Mouse (Mus musculus): ENCODE results near the gene Fnbp1l. TPM values are rescaled to one million over a fixed set of nuclear protein-coding genes. Genes with fewer than 3 reads are reported as not detected.

Gene Fnbp1l
- polyA plus RNA-seq, 1 experiment from 2014 or later = 19.8 TPM

DNA sequence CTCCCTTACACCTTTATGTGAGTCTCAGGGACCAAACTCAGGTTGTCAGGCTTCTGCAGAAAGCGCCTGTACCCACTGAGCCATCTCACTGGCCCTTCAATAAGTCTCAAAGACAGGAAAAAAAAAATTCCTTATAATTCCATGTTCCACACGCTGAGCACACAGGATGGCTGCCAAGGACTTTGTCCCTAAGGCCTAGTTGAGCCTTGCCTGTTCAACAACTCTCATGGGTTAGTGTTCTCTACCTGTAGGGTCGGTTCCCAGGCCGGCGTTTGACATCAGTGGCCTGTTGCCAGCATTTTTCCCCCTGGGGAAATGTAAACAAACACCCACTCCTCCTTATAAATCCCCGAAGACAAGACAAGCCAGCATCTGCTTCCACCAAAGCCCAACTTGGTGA is 8.3 kb upstream of the Fnbp1l start:
- Histone ChIP-seq H3K4me3 (ENCODE audit: low read depth, low read length) (no peak overlapping the region), H3K36me3 (ENCODE audit: control insufficient read depth, insufficient read depth) (no peaks in the 10 kb centered on the region), H3K27ac (ENCODE audit: low read depth, low read length) (no peak overlapping the region), H3K27me3 (replicated peaks; ENCODE audit: control insufficient read depth, insufficient read depth, low read length) (no peaks in the 10 kb centered on the region), H3K9me3 (ENCODE audit: control insufficient read depth) (no peaks in the 10 kb centered on the region), H3K4me2 (replicated peaks; ENCODE audit: low read depth) (no peak overlapping the region), H3K9ac (ENCODE audit: low read depth, low read length) (no peak overlapping the region), H3K4me1 (replicated peaks; ENCODE audit: control insufficient read depth, insufficient read depth, low read length) (no peaks in the 10 kb centered on the region)
- WGBS = 79% methylated on average over 6 of the region's 6 CpGs
- TF ChIP-seq CTCF (IDR thresholded peaks at IDR 0.05; ENCODE audit: low read depth) = no peak
- ATAC-seq = no peak

GRCm38 (mm10) chr3:122624591-122624990 is 5.1 kb upstream of the Fnbp1l start:
- ATAC-seq = no peak
- no peak for TF ChIP-seq CTCF (IDR thresholded peaks at IDR 0.05; ENCODE audit: low read depth)
- no peaks in the 10 kb centered on the region; the same call in 1 of the 2 replicates for H3K4me1 ChIP-seq (replicated peaks; ENCODE audit: control insufficient read depth, insufficient read depth, low read length)
- H3K27me3 ChIP-seq (replicated peaks; ENCODE audit: control insufficient read depth, insufficient read depth, low read length) = no peaks in the 10 kb centered on the region
- 45% methylated on average over 6 of the region's 6 CpGs for whole genome bisulfite sequencing
- no peak overlapping the region for H3K27ac ChIP-seq (ENCODE audit: low read depth, low read length)
- H3K4me3 ChIP-seq (ENCODE audit: low read depth, low read length) = no peak overlapping the region
- H3K9me3 ChIP-seq (ENCODE audit: control insufficient read depth) = no peaks in the 10 kb centered on the region
- H3K9ac ChIP-seq (ENCODE audit: low read depth, low read length) = no peak overlapping the region
- no peak overlapping the region for H3K4me2 ChIP-seq (replicated peaks; ENCODE audit: low read depth)
- no peaks in the 10 kb centered on the region for H3K36me3 ChIP-seq (ENCODE audit: control insufficient read depth, insufficient read depth)

DNA sequence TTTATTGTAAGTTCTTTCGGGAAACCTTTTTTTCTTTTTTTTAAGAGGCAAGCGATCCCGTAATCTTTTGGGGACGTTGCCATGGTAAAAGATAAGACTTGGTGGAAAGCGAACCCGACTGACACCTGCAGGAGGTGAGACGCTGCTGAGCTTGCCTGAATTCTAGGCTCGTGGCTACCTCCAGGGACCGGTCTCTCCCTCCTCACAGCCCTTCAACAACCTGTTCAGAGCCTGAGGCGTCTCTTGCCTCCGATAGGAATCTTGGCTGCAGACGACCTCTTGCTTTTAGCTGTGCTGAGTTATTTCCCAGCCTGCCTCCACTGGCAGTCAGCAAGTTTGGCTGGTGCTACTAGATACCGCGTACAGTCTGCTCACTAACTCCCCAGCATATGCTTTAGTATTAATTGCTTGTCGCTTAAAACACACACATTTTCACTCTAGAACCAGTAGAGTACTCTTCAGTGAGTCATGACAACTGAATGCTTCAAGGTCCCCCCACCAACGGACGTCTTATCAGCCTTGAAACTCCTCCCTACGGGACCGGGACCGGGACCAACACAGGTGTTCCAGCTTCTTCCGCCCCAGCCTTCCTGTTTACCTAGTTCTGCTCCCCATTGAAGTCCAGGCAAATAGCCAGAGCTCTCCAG is 893 bp upstream of the Fnbp1l start:
- Histone ChIP-seq H3K36me3 (ENCODE audit: control insufficient read depth, insufficient read depth) (no peaks in the 10 kb centered on the region), H3K27me3 (replicated peaks; ENCODE audit: control insufficient read depth, insufficient read depth, low read length) (no peaks in the 10 kb centered on the region), H3K27ac (ENCODE audit: low read depth, low read length) (peak overlapping the region; percentile 99), H3K4me1 (replicated peaks; ENCODE audit: control insufficient read depth, insufficient read depth, low read length) (no peaks in the 10 kb centered on the region; the same call in 1 of the 2 replicates), H3K4me2 (replicated peaks; ENCODE audit: low read depth) (peak overlapping the region; percentile 85), H3K9ac (ENCODE audit: low read depth, low read length) (peak overlapping the region; percentile 98), H3K4me3 (ENCODE audit: low read depth, low read length) (peak overlapping the region; percentile 87), H3K9me3 (ENCODE audit: control insufficient read depth) (no peaks in the 10 kb centered on the region)
- TF ChIP-seq CTCF (IDR thresholded peaks at IDR 0.05; ENCODE audit: low read depth) = peak; percentile 55
- WGBS = under 1% methylated on average over 21 of the region's 21 CpGs
- ATAC-seq = peak; percentile 68

DNA sequence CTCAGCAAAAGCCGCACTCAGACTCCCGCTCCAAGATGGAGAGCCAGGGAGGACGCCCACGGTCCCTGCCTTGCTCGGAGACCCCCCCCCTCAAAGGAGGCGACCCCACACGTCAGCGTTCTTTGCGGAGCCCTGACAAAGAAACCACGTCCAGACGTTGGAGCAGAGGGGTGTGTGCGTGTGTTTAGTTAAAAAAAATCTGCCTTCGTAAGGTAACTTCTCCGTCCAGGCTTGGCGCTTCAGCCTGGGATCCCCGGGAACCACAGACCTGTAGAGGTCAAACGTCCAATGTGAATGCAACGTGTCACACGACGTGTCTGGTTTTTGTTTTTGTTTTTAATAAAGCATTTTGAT is 393 bp upstream of the Fnbp1l start:
- H3K27me3 ChIP-seq (replicated peaks; ENCODE audit: control insufficient read depth, insufficient read depth, low read length) = no peaks in the 10 kb centered on the region
- TF ChIP-seq CTCF (IDR thresholded peaks at IDR 0.05; ENCODE audit: low read depth) = no peak
- peak overlapping the region; percentile 98 for H3K9ac ChIP-seq (ENCODE audit: low read depth, low read length)
- peak overlapping the region; percentile 99 for H3K27ac ChIP-seq (ENCODE audit: low read depth, low read length)
- H3K36me3 ChIP-seq (ENCODE audit: control insufficient read depth, insufficient read depth) = no peaks in the 10 kb centered on the region
- peak; percentile 46 for ATAC-seq
- H3K9me3 ChIP-seq (ENCODE audit: control insufficient read depth) = no peaks in the 10 kb centered on the region
- peak overlapping the region; percentile 87 for H3K4me3 ChIP-seq (ENCODE audit: low read depth, low read length)
- H3K4me1 ChIP-seq (replicated peaks; ENCODE audit: control insufficient read depth, insufficient read depth, low read length) = no peaks in the 10 kb centered on the region; the same call in 1 of the 2 replicates
- peak overlapping the region; percentile 85 for H3K4me2 ChIP-seq (replicated peaks; ENCODE audit: low read depth)
- 0% methylated on average over 20 of the region's 20 CpGs for WGBS

DNA sequence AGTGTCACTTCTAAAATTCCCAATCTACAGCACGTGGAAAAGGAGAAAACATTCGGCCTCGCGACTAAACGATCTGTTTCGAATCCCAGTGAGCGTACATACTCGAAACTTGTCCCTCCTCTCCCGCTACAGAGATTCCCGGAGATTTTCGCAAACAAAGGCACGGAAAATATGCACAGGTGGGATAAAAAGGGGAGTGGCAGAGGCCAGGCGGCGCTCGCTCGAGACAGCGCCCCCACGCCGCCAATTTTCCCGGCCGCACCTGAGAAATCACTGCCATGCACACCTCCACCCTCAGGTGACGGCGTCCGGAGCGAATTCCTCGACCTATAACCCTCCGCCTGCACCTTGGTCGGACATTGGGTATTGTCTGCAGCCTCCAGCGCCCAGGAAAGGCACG is 1.1 kb downstream of the Fnbp1l start:
- H3K4me2 ChIP-seq (replicated peaks; ENCODE audit: low read depth) = peak overlapping the region; percentile 85
- WGBS = under 1% methylated on average over 30 of the region's 30 CpGs
- peak overlapping the region; percentile 98 for H3K9ac ChIP-seq (ENCODE audit: low read depth, low read length)
- H3K27me3 ChIP-seq (replicated peaks; ENCODE audit: control insufficient read depth, insufficient read depth, low read length) = no peaks in the 10 kb centered on the region
- peak overlapping the region; percentile 87 for H3K4me3 ChIP-seq (ENCODE audit: low read depth, low read length)
- peak; percentile 76 for TF ChIP-seq CTCF (IDR thresholded peaks at IDR 0.05; ENCODE audit: low read depth)
- peak; percentile 50 for ATAC-seq
- H3K9me3 ChIP-seq (ENCODE audit: control insufficient read depth) = no peaks in the 10 kb centered on the region
- H3K4me1 ChIP-seq (replicated peaks; ENCODE audit: control insufficient read depth, insufficient read depth, low read length) = no peaks in the 10 kb centered on the region; the same call in 1 of the 2 replicates
- H3K27ac ChIP-seq (ENCODE audit: low read depth, low read length) = peak overlapping the region; percentile 99
- no peaks in the 10 kb centered on the region for H3K36me3 ChIP-seq (ENCODE audit: control insufficient read depth, insufficient read depth)

GRCm38 (mm10) chr3:122617613-122618340 is 1.7 kb downstream of the Fnbp1l start:
- 0 out of 2 replicates have a peak overlapping the region, but pooled peaks have one; percentile 11 for H3K27ac ChIP-seq (ENCODE audit: low read depth, low read length)

More at GRCm38 (mm10) chr3:122617613-122618340, 1.7 kb downstream of the Fnbp1l start:
- Histone ChIP-seq H3K36me3 (ENCODE audit: control insufficient read depth, insufficient read depth) (no peaks in the 10 kb centered on the region), H3K9ac (ENCODE audit: low read depth, low read length) (peak overlapping the region; percentile 98), H3K27me3 (replicated peaks; ENCODE audit: control insufficient read depth, insufficient read depth, low read length) (no peaks in the 10 kb centered on the region), H3K4me1 (replicated peaks; ENCODE audit: control insufficient read depth, insufficient read depth, low read length) (no peaks in the 10 kb centered on the region; the same call in 1 of the 2 replicates), H3K4me2 (replicated peaks; ENCODE audit: low read depth) (peak overlapping the region; percentile 85), H3K4me3 (ENCODE audit: low read depth, low read length) (peak overlapping the region; percentile 87), H3K9me3 (ENCODE audit: control insufficient read depth) (no peaks in the 10 kb centered on the region)
- WGBS = 31% methylated on average over 9 of the region's 9 CpGs
- no peak for ATAC-seq
- peak; percentile 48 for TF ChIP-seq CTCF (IDR thresholded peaks at IDR 0.05; ENCODE audit: low read depth)

Data from intestine, postnatal 0 days (tissue).